Mouse (Mus musculus) forelimb bud, embryonic 11.5 days (tissue): ENCODE measurements around the gene Deup1.
A peak's percentile ranks its signal among the peaks of the same experiment; 100 is the strongest.
"Not testable (repeated sequence)": the region's sequence is repeated elsewhere in the genome, so short reads cannot be mapped to it uniquely, and the experiment has no call there.

ENCODE experiments used
- DNase-seq: peaks from one replicate; pipeline ENCODE4 v3.0.0-alpha.2; 2012; ENCODE audit warnings: low read depth, low spot score

Deup1 gene

GRCm38 (mm10) chr9:15587157-15587854 lies 40.4 kb downstream of the Deup1 start:
- no peak for DNase-seq

- no peak for DNase-seq
These were observed 41.8 kb downstream of the Deup1 start for GRCm38 (mm10) chr9:15585956-15586355.

GRCm38 (mm10) chr9:15584209-15584608 lies 43.5 kb downstream of the Deup1 start:
- DNase-seq, result no peak

GRCm38 (mm10) chr9:15582026-15582425 lies 45.7 kb downstream of the Deup1 start:
- DNase-seq, result no peak

- DNase-seq, result no peak
These were observed 47.6 kb downstream of the Deup1 start for GRCm38 (mm10) chr9:15580176-15580575.

- DNase-seq, result no peak
These were observed 48.8 kb downstream of the Deup1 start for GRCm38 (mm10) chr9:15578946-15579345.

- DNase-seq, result no peak
These were observed 49.3 kb downstream of the Deup1 start for GRCm38 (mm10) chr9:15578427-15578826.

DNA sequence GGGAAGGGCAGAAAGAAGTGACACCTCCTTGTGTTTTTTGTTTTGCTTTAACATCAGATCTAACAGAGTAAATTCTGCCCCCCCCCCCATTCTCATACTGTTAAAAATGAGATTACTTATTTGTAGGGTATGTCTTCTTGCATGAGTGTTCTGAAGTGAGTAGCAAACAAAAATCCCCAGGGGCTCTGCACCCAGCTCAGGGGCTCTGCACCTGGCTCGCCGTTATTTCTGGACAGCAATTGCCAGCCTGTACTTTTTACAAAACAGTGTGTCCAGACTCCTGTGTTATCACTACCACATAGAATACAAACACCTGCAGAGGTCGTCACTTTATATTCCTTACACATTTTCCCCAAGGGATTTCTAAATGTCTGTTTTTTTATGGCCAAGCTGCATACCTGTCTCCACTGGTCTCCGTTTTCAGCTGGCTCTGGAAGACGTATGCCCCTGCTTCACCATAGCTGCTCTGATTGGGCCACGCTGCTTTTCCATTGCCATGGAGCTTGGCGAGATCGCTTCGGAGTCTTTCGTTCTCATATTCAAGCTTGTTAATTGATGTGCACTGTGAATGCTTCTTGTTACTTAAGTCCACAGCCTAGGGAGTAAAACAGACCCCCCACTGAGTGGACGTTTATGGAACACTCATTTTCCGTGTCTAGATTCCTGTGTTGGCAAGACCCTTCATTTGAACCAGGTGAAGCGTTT lies 52.8 kb downstream of the Deup1 start:
- peak; percentile 65 for DNase-seq

DNA sequence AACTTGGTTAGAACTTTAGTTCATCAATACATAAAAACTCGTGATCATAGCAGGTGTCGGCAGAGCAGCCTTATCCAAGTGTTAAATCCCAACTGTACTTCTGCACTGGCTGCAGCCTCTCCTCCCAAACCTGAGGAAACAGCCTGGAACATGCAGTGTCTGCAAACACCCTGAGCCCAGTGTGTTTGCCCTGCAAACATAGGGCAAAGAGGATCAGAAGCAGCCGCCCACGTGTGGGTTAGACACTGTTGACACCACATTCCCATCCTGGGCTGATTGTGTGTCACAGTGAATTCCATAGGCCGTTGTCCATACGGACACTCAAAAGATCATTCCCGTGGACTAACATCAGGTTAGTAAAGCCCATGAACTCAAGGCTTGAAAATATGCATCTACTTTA lies 65.4 kb downstream of the Deup1 start:
- no peak for DNase-seq

DNA sequence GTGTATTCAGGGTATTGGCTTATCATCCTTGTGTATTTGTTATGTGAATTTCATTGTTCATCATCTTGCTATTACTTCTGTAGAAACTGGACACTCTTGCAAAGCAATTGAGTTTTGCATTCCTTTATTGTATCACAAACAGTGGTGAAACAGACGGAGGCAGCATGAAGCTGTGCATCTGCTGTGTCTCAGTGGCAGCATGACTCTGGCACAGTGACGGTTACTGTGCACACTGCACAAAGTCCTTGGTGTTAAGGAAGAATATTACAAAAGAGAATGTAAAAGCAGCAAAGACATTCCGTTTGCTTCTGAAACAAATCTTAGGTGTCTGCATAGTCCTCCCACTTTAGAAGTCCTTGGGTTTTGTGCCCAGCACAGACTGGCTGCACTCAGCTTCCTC lies 67.3 kb downstream of the Deup1 start:
- no peak for DNase-seq

DNA sequence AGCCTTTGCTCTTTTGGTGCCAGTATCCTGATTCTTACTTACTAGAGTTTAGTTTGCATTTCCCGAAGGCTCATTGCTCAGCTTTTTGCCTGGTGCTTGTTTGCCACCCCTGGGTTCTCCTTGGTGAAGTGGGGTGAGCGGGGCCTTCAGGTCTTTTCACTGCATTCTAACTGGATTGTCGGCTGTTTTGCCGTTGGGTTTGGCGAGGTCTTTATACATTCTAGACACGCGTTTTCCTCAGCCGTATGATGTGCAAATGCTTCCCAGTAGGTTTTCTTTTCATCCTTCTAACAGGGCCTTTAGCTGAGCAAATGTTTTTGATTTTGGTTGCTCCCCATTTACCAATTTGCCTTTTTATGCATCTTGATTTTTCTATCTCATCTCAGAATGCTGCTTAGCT lies 74.4 kb downstream of the Deup1 start:
- no peak for DNase-seq

GRCm38 (mm10) chr9:15551933-15552851 lies 75.5 kb downstream of the Deup1 start:
- no peak for DNase-seq

DNA sequence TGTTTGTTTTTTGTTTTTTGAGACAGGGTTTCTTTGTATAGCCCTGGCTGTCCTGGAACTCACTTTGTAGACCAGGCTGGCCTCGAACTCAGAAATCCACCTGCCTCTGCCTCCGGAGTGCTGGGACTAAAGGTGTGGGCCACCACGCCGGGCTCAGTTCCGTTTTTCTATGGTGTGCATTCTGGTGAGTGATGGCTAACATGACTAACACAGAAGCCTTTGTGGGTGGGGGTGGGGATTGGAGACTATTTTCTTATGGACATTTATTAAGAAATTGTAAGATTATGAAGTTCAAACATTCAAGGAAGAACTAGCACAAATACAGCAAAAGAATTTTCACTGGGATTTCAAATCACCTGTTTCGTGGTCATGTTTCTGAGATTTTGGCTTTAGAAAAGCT lies 76.7 kb downstream of the Deup1 start:
- not testable (repeated sequence) for DNase-seq

GRCm38 (mm10) chr9:15550461-15550961 lies 77.2 kb downstream of the Deup1 start:
- no peak for DNase-seq

DNA sequence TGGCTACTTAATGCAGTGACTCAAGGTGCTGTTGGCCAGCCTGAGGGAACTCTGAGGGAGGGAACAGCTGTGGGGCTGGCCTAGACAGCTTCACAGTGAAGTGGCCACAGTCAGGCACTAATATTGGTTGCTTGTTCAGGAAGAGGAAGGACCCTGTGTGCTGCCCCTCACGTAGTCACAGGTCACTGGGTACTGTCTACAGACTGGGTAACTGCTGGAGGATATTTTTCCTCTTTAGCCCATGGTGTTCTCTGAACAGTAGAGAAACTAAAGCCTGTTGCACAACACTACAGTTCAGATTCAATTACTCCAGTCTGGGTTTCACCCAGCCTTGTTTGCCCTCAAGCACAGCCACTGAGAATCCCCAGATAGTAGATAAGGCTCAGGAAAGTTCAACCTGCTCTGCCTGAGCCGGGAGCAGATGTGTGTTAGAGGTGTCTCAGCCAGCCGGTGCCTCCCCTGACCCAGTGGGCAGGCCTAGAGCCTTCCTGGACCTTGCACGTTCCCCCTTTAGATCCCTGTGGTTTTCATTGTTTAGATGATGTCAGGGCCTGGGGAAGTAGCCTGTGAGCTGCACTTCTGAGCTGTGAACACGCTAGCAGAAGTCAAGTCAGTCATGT lies 85.9 kb downstream of the Deup1 start:
- no peak for DNase-seq

DNA sequence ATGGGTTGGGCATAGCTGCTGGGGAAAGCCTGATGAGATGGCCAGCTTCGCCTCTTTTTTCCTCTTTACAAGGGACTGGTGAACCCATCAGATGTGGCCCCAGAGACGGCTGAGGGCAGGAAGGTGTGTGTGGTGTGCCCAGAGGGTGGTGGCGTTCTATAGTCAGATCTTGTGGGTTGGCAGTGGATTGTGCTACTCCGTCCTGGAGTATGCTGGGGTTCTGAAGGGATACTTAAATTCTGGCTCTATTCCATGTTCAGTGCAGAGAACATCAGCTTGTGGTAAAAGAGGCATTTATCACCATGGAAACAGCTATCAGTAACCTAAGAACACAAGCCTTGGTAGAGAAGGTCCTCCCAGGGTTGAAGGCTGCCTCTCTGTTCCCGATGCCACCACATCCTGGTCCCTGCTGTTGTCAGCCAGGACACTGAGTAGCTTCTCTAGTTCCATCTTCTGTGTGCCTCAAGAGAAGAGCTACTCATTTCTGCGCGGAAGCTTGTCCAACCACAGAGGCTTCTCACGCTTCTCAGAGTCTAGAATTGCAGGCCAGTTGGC lies 88.7 kb downstream of the Deup1 start:
- DNase-seq, result no peak

DNA sequence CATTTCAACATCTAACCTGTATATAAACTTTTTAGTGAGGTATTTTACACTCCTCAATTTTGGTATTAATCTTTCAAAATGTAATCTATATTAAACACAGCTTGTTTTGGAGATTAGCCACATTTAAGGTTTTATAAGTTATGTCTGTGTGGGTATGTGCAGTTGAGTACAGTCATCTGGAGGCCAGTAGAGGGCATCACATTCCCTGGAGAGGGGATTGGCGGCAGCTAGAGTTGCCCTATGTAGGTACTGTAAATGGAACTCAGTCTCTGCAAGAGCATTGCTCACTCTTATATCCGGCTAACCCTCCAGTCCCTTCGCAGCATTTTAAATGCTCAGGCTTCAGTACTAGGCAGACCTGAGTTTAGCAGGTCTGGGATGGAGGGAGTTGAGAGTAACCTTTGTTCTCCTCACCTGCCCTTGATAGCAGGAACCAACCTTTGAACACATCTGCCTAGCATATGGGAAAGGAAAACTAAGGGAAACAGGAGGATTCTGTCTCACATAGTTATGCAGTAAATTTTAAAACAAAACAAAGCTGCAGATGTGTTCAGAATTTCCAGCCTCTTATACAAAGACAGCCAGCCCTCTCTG lies 90.2 kb downstream of the Deup1 start:
- DNase-seq, result no peak

DNA sequence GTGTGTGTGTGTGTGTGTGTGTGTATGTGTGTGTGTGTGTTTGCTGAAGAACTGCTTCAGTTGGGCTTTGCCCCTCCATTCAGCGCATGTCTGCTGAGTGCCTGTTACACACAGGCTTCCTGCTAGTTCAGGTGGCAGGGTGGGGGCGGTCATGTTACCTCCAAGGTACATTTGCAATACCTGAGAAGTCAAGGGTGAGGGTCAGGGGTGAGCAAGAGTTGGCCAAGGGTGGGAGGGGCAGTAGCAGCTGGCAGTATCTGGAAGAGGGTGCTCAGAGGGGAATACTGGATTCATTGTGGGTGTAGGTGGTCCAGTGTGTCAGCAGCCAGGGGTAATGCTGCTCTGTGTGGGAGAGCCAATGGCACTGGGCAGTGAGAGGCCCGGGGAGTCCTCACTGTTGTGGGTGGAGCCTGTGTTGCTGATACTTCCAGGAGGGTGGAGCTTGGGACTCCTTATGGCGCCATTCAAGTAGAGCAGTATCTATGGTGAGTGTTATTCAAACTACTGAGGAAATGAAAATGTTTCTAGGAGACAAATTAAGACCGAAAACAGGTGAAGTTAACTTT lies 90.8 kb downstream of the Deup1 start:
- no peak for DNase-seq

GRCm38 (mm10) chr9:15535418-15535817 lies 92.3 kb downstream of the Deup1 start:
- DNase-seq, result no peak

- no peak for DNase-seq
These were observed 93.6 kb downstream of the Deup1 start for GRCm38 (mm10) chr9:15534110-15534509.
